Mouse (Mus musculus) embryonic facial prominence, embryonic 15.5 days (tissue): Measurements from ENCODE around the gene Psma5. TPM values are rescaled to one million over a fixed set of nuclear protein-coding genes. Genes with fewer than 3 reads are reported as not detected.

Source experiments
- ATAC-seq: fragments of 200-750 bp; cut with Nextera tagmentation; 2 replicates; pipeline ENCODE4 v1.8.0; 2017; ENCODE audit warnings: low read depth, moderate TSS enrichment; ENCODE audit not compliant: insufficient number of reproducible peaks, low FRiP score, low TSS enrichment
- H3K27ac ChIP-seq: fragments of 300-500 bp; sonication (generic); replicated peaks from 2 replicates; pipeline ENCODE4 v1.5.1; 2015; ENCODE audit warnings: mild to moderate bottlenecking, inconsistent platforms
- H3K27me3 ChIP-seq: fragments of 300-500 bp; sonication (generic); 2 replicates; pipeline ENCODE4 v1.6.1; 2015; ENCODE audit warnings: inconsistent platforms
- H3K36me3 ChIP-seq: fragments of 300-500 bp; sonication (generic); 2 replicates; pipeline ENCODE4 v1.6.1; 2015; ENCODE audit warnings: mild to moderate bottlenecking, inconsistent platforms
- H3K4me1 ChIP-seq: fragments of 300-500 bp; sonication (generic); 2 replicates; pipeline ENCODE4 v1.6.1; 2015; ENCODE audit warnings: inconsistent platforms
- H3K4me2 ChIP-seq: fragments of 300-500 bp; sonication (generic); replicated peaks from 2 replicates; pipeline ENCODE4 v1.6.1; 2015; ENCODE audit warnings: mild to moderate bottlenecking, inconsistent platforms
- H3K4me3 ChIP-seq: fragments of 300-500 bp; sonication (generic); replicated peaks from 2 replicates; pipeline ENCODE4 v1.5.1; 2015; ENCODE audit warnings: mild to moderate bottlenecking, inconsistent platforms
- H3K9ac ChIP-seq: fragments of 300-500 bp; sonication (generic); 2 replicates; pipeline ENCODE4 v1.6.1; 2015; ENCODE audit warnings: inconsistent platforms
- H3K9me3 ChIP-seq: fragments of 300-500 bp; sonication (generic); replicated peaks from 2 replicates; pipeline ENCODE4 v1.6.1; 2016; ENCODE audit warnings: inconsistent platforms
- WGBS: fragments of 180-500 bp; shearing (Covaris S2); methylation state at CpG from one replicate; pipeline ENCODE4 v1.1.7; 2015; 5-methylcytosine and 5-hydroxymethylcytosine counted together
- polyA plus RNA-seq: library from polyadenylated mRNA; unstranded; fragments of >200 nt; fragmentation: Nextera tagmentation; extraction: Ambion mirVana; gene quantifications from 2 replicates; pipeline ENCODE4 v1.2.1, GENCODE M21; 2015

The Psma5 gene
- polyA plus RNA-seq = 263 and 265 TPM in 2 replicates

DNA sequence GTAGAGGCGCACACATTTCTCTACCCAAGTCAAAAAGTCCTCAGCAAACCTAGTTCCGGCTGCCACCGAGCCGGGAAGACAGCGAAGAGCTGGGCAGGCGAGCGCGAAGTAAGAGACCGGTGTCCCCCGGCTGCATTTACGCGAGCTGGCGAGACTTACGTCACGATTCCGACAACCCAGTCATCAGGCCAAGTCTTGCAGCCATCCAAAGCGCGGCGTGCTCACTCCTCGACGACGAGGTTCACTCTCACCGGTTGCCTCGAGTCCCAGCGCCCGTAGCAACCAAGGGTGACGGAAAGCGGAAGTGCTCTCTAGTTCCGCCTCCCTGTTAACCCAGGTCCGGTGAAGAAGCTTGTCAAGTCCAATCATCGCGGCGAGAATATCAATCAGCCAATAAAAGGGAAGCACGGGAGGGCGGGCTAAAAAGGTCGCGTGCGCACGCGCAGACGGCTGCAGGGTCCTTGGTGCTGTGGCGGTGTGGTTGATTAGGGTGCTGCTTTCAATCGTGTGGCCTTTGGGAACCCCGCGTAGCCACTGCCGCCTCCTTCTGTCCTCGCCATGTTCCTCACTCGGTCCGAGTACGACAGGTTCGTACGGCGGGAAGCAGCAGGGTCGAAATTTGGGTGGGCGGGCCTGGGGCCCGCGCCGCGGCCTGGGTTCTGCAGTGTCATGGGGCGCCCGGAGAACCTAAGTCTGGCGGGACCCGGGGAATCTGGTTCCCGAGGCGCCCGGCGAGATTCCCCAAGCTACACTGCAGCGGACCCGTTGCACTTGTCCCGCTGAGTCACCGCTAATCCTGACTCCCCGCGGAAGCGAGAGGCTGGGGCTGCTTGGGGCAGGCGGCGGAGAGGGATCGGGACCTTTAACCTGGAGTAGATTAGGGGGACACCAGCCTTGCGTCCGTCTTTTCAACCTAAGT is at the start of gene Psma5:
TSS of gene Psma5 (plus strand) at position 208 of the 919 bp plus-strand sequence.
- WGBS = under 1% methylated on average over 79 of the region's 79 CpGs
- ATAC-seq = peak; percentile 98
- Histone ChIP-seq H3K36me3 (0 out of 2 replicates have a peak, but pooled peaks cover 3% of the 10 kb centered on the region), H3K27ac (peak within 1 kb of the TSS; percentile 58; the same call in 1 of the 2 replicates), H3K4me2 (peak within 1 kb of the TSS; percentile 74), H3K9ac (peak within 1 kb of the TSS; percentile 96), H3K27me3 (no peaks in the 10 kb centered on the region), H3K4me3 (peak within 1 kb of the TSS; percentile 99), H3K4me1 (peaks cover 18% of the 10 kb centered on the region; the same call in 1 of the 2 replicates), H3K9me3 (no peaks in the 10 kb centered on the region)

DNA sequence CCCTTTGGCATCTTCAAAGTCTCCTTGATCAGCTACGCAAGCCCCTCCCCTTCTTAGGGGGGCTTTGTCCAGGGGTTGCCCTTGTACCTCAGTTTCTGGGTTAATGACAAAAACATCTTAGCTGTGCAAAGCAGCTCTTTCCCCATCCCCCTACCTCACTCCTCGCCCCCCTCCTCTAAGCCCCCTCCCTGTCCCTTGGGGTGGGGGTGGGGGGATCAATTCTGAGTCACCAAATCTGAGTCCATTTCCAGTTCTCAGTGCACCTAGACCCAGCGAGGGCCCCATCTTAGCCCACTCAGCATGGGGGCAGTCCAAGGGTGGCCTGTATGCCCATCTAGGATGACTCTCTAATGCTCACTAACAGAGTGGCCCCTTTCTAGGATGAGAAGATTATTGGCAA is 47.7 kb upstream of the Psma5 start:
- no peak overlapping the region for H3K27ac ChIP-seq
- H3K4me1 ChIP-seq = peaks cover 38% of the 10 kb centered on the region
- peaks cover 35% of the 10 kb centered on the region for H3K36me3 ChIP-seq
- peak overlapping the region; percentile 82 for H3K4me2 ChIP-seq
- H3K4me3 ChIP-seq = peak overlapping the region; percentile 62
- 0 out of 2 replicates have a peak overlapping the region, but pooled peaks have one; percentile 58 for H3K9ac ChIP-seq
- no peak for ATAC-seq
- H3K27me3 ChIP-seq = no peaks in the 10 kb centered on the region
- 52% methylated on average over 3 of the region's 3 CpGs for WGBS
- H3K9me3 ChIP-seq = no peaks in the 10 kb centered on the region

- Histone ChIP-seq H3K4me2 (peak overlapping the region; percentile 82), H3K27ac (peak overlapping the region; percentile 93; the same call in 1 of the 2 replicates), H3K4me1 (peaks cover 38% of the 10 kb centered on the region), H3K27me3 (no peaks in the 10 kb centered on the region), H3K9ac (peak overlapping the region; percentile 58), H3K9me3 (no peaks in the 10 kb centered on the region), H3K4me3 (peak overlapping the region; percentile 62), H3K36me3 (peaks cover 29% of the 10 kb centered on the region)
- ATAC-seq = no peak
- WGBS = 6% methylated on average over 8 of the region's 8 CpGs
These were observed 47.2 kb upstream of the Psma5 start for GRCm38 (mm10) chr3:108209536-108209935.

DNA sequence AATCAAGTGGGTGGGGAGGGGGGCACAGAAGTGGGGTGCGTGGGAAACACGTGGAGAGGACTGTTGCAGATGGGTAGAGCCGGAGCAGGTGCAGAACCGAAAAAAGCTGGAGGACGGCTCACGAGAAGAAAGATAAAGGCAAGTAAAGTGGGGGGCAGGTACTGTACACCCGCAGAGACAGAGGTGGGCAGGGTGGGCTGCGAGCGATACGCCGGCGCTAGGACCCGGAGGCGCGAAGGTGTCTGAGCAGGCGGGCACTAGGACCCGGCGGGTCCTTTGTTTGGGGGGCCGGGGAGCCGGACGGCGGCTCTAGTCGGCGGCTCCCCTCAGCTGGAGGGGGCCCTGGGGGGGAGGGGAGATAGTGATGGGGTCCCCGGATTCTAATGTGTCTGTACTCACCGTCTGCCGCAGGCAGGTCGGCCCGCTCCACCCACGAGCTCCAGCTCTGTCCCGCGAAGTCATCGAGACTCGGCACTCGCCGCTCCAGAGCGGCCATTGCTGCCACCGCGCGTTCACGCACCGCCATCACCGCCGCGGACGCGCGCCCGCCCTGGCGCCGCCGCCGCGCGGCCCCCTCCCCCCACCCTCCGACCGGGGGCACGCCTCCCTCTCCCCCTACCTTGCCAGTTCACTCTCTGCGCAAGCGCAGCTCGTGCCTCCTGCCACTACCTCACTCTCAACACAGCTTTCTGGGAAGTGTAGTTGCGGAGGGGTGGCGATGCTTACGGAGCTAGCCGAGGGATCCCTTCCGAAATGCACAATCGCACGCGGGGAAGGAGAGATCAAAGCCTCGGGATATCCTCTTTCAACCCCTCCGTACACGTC is 46.6 kb upstream of the Psma5 start:
- Histone ChIP-seq H3K4me2 (peak overlapping the region; percentile 85), H3K9me3 (no peaks in the 10 kb centered on the region), H3K36me3 (peaks cover 23% of the 10 kb centered on the region), H3K27ac (peak overlapping the region; percentile 93), H3K4me3 (peak overlapping the region; percentile 62), H3K27me3 (no peaks in the 10 kb centered on the region), H3K4me1 (peaks cover 36% of the 10 kb centered on the region), H3K9ac (peak overlapping the region; percentile 58)
- WGBS = under 1% methylated on average over 69 of the region's 72 CpGs
- ATAC-seq = peak; percentile 95

DNA sequence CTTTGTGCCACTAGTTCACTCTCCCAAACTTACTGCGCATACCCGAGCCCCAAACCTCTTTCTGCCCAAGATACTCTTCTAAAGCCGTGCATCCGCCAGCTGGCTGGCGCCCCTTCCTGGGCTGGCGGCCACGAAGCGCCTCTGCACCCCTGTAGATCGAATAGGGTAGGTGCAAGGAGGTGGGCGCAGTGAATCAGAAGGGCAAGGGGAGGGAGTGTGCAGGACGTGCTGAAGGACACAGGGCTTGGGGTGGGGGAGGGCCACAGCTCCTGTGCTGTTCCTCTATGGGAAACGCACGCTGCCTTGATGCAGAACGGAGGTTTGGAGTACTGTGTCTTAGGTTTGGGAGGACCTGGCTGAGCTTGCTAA is 46.0 kb upstream of the Psma5 start, which contains the start of gene Atxn7l2:
TSS of gene Atxn7l2 (minus strand) at position 164 of the 369 bp plus-strand sequence.
- Histone ChIP-seq H3K9ac (peak within 1 kb of the TSS; percentile 58), H3K27me3 (no peaks in the 10 kb centered on the region), H3K36me3 (peaks cover 17% of the 10 kb centered on the region), H3K4me2 (peak within 1 kb of the TSS; percentile 85), H3K27ac (peak within 1 kb of the TSS; percentile 93), H3K9me3 (no peaks in the 10 kb centered on the region), H3K4me3 (peak within 1 kb of the TSS; percentile 62), H3K4me1 (peaks cover 35% of the 10 kb centered on the region)
- peak; percentile 70 for ATAC-seq
- under 1% methylated on average over 14 of the region's 14 CpGs for WGBS

GRCm38 (mm10) chr3:108211845-108212244 is 44.9 kb upstream of the Psma5 start:
- Histone ChIP-seq H3K4me2 (no peak overlapping the region), H3K9me3 (no peaks in the 10 kb centered on the region), H3K9ac (no peak overlapping the region), H3K4me3 (no peak overlapping the region), H3K4me1 (peaks cover 30% of the 10 kb centered on the region), H3K27me3 (no peaks in the 10 kb centered on the region), H3K27ac (no peak overlapping the region), H3K36me3 (peaks cover 6% of the 10 kb centered on the region; the same call in 1 of the 2 replicates)
- 83% methylated on average over 6 of the region's 6 CpGs for WGBS
- ATAC-seq = no peak

- Histone ChIP-seq H3K4me1 (peaks cover 25% of the 10 kb centered on the region), H3K36me3 (peaks cover 4% of the 10 kb centered on the region; the same call in 1 of the 2 replicates), H3K4me2 (no peak overlapping the region), H3K27ac (no peak overlapping the region), H3K9ac (no peak overlapping the region), H3K4me3 (no peak overlapping the region), H3K27me3 (no peaks in the 10 kb centered on the region), H3K9me3 (no peaks in the 10 kb centered on the region)
- 73% methylated on average over 8 of the region's 8 CpGs for WGBS
- no peak for ATAC-seq
These were observed 44.3 kb upstream of the Psma5 start for GRCm38 (mm10) chr3:108212406-108212805.

DNA sequence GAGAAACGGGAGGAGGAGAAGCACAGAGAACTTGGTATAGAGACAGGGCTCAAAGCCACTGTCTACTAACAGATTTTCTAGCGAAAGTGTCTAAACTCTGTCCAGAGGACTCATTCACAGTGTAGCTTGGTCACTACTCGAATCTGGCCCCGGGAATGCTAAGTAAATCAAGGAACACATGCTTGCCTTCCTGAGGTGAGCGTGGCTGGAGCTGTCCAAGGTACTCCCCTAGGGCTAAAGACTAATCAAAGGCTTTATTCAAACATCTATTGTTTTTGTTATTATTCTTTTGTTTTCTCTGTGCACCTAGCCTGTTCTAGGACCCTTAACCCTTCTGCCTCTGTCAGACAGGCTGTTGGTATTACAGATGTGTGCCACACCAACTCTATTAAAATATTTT is 42.0 kb upstream of the Psma5 start:
- no peak overlapping the region for H3K27ac ChIP-seq
- no peaks in the 10 kb centered on the region for H3K36me3 ChIP-seq
- no peaks in the 10 kb centered on the region for H3K27me3 ChIP-seq
- no peak overlapping the region for H3K4me2 ChIP-seq
- H3K4me1 ChIP-seq = peaks cover 3% of the 10 kb centered on the region; the same call in 1 of the 2 replicates
- no peak overlapping the region for H3K4me3 ChIP-seq
- H3K9me3 ChIP-seq = no peaks in the 10 kb centered on the region
- ATAC-seq = no peak
- 13% methylated on average over 5 of the region's 5 CpGs for WGBS
- H3K9ac ChIP-seq = no peak overlapping the region

- no peak for ATAC-seq
- H3K9ac ChIP-seq = no peak overlapping the region
- 79% methylated on average over 3 of the region's 3 CpGs for WGBS
These were observed 36.1 kb upstream of the Psma5 start for GRCm38 (mm10) chr3:108220661-108221060.

GRCm38 (mm10) chr3:108225711-108226557 is 30.8 kb upstream of the Psma5 start:
- Histone ChIP-seq H3K36me3 (no peaks in the 10 kb centered on the region), H3K4me2 (peak overlapping the region; percentile 78), H3K27ac (no peak overlapping the region), H3K9me3 (no peaks in the 10 kb centered on the region), H3K27me3 (peaks cover 45% of the 10 kb centered on the region), H3K4me1 (peaks cover 18% of the 10 kb centered on the region), H3K9ac (peak overlapping the region; percentile 31; the same call in 1 of the 2 replicates), H3K4me3 (peak overlapping the region; percentile 52)
- 2% methylated on average over 63 of the region's 67 CpGs for WGBS
- ATAC-seq = peak; percentile 60; the same call in 1 of the 2 replicates

More at GRCm38 (mm10) chr3:108220661-108221060, 36.1 kb upstream of the Psma5 start:
- peaks cover under 1% of the 10 kb centered on the region; the same call in 1 of the 2 replicates for H3K4me1 ChIP-seq
- H3K9me3 ChIP-seq = no peaks in the 10 kb centered on the region
- no peak overlapping the region for H3K27ac ChIP-seq
- no peak overlapping the region for H3K4me3 ChIP-seq
- H3K4me2 ChIP-seq = no peak overlapping the region
- H3K36me3 ChIP-seq = no peaks in the 10 kb centered on the region
- H3K27me3 ChIP-seq = peaks cover 30% of the 10 kb centered on the region
